Mouse (Mus musculus): ENCODE data around the gene Tbc1d2.

DNA sequence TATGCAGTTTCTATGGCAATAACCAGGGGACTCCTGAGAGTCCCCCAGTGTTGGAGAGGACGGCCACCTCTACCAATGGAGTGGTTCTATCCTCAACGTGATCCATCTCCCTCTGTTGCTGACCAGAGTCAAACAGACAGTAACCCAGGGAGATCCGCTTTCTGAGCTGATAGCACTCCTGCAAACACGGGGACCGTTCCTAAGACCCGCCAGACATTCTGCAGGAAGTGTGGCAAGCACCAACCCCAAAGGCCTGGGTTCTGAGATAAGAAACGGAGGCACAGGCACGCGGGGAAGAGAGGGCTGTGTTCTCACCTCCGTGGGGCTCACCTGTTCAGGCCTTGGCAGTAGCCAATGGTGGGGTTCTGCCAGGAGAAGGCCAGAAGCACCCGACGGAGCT, 36.4 kb downstream of the Tbc1d2 start:
- TF ChIP-seq CTCF (conservative IDR thresholded peaks at IDR 0.05; ENCODE audit: insufficient read depth, insufficient read length, low read depth, low read length) (no peak), POLR2A (IDR thresholded peaks at IDR 0.05; ENCODE audit: low read depth, low read length) (no peak)
